Mouse (Mus musculus) common myeloid progenitor, adult 5-6 weeks (primary cell): ENCODE measurements around the gene Sergef. TPM values are rescaled to one million over a fixed set of nuclear protein-coding genes. Genes with fewer than 3 reads are reported as not detected.

ENCODE experiments used
- ATAC-seq: replicated peaks from 2 replicates; pipeline ENCODE4 v1.8.0; 2016; ENCODE audit warnings: low read depth, mild to moderate bottlenecking, moderate TSS enrichment, inconsistent platforms; ENCODE audit not compliant: poor library complexity, severe bottlenecking
- total RNA-seq: library from RNA; stranded (forward); fragments of 200-1000, 187-1606 nt; gene quantifications from 2 replicates; pipeline ENCODE4 v1.2.3, GENCODE M21; 2017

Sergef gene
- total RNA-seq, 1 experiment from 2014 or later, result 17.5 TPM

DNA sequence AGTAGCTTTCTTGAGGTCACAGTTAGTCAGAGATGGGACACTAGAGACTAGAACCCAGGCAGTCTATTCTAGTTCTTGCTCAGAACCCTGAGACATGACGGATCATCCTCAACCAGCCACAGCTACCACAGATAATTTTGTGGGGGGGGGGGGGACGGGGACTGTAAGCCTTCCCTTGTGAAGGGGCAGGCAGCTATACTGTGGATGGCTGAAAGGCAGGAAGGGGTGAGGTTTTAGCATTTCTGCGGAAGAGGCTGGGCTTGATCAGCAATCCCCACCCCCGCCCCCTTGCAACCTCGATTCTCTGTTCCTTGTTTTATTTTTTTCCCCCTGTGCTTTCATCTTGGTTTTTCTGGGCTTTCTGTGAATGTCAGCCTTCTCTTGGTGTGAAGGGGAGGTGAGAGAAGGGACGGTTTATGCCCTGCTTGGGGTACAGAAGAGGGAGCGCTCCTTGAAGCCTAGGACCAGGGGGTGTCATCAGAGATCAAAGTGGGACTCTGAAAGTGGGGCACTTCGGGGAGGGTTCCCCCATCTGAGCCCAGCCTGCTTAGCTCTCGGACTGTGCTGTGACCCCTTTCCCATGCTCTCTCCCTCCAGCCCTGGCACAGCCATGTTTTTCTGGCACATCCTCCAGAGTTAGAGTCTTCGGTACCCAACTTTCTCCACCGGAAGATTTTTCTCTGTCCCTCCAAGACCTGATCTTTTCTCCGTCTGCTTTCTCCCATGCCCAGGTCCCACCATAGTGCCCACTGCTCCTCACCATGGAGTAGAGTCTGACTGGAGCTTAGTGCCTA, 245.7 kb downstream of the Sergef start:
- ATAC-seq, result peak; percentile 22; the same call in 1 of the 2 replicates

Other genes starting within 250 kb of the Sergef start
- gene Kcnc1, start 243.3 kb downstream of the Sergef start, total RNA-seq, result 1.1 and 1.2 TPM in 2 replicates
- not detected in 2 replicates for gene Tph1, start 32.7 kb upstream of the Sergef start, total RNA-seq
- gene Saal1, start 70.9 kb upstream of the Sergef start, total RNA-seq, result 14.6 and 18.5 TPM in 2 replicates
- gene Saa3, start 75.9 kb upstream of the Sergef start, total RNA-seq, result 3.8 TPM in 1 of 2 replicates, not detected in the other
- not detected in 2 replicates for gene Saa4, start 92.8 kb upstream of the Sergef start, total RNA-seq
- not detected in 2 replicates for gene Saa1, start 103.2 kb upstream of the Sergef start, total RNA-seq
- gene Saa2, start 112.0 kb upstream of the Sergef start, total RNA-seq, result not detected in 2 replicates
- 32.3 and 33.0 TPM in 2 replicates for gene Hps5, start 156.3 kb upstream of the Sergef start, total RNA-seq
- 86.1 and 96.2 TPM in 2 replicates for gene Gtf2h1, start 156.3 kb upstream of the Sergef start, total RNA-seq
- 434 and 497 TPM in 2 replicates for gene Ldha, start 201.7 kb upstream of the Sergef start, total RNA-seq
- not detected in 2 replicates for gene Ldhc, start 221.4 kb upstream of the Sergef start, total RNA-seq